Mouse (Mus musculus) lung, embryonic 15.5 days (tissue): ENCODE results near the gene Clec2d. TPM values are rescaled to one million over a fixed set of nuclear protein-coding genes. Genes with fewer than 3 reads are reported as not detected.
A peak's percentile ranks its signal among the peaks of the same experiment; 100 is the strongest.

Source experiments
- ATAC-seq: fragments of 200-750 bp; cut with Nextera tagmentation; 2 replicates; pipeline ENCODE4 v1.8.0; 2017; ENCODE audit warnings: moderate number of reproducible peaks, borderline replicate concordance; ENCODE audit not compliant: low FRiP score, low TSS enrichment; ENCODE audit errors: extremely low read depth
- H3K27ac ChIP-seq: fragments of 300-500 bp; sonication (generic); 2 replicates; pipeline ENCODE4 v1.5.1; 2015; ENCODE audit warnings: moderate library complexity, mild to moderate bottlenecking, inconsistent platforms
- H3K27me3 ChIP-seq: fragments of 300-500 bp; sonication (generic); 2 replicates; pipeline ENCODE4 v1.6.1; 2015; ENCODE audit warnings: inconsistent platforms
- H3K36me3 ChIP-seq: fragments of 300-500 bp; sonication (generic); 2 replicates; pipeline ENCODE4 v1.6.1; 2015; ENCODE audit warnings: inconsistent platforms
- H3K4me1 ChIP-seq: fragments of 300-500 bp; sonication (generic); 2 replicates; pipeline ENCODE4 v1.6.1; 2015; ENCODE audit warnings: inconsistent platforms
- H3K4me2 ChIP-seq: fragments of 300-500 bp; sonication (generic); 2 replicates; pipeline ENCODE4 v1.6.1; 2015; ENCODE audit warnings: inconsistent platforms, mild to moderate bottlenecking, moderate library complexity
- H3K4me3 ChIP-seq: fragments of 300-500 bp; sonication (generic); 2 replicates; pipeline ENCODE4 v1.5.1; 2015; ENCODE audit warnings: mild to moderate bottlenecking, inconsistent platforms
- H3K9ac ChIP-seq: fragments of 300-500 bp; sonication (generic); 2 replicates; pipeline ENCODE4 v1.6.1; 2015; ENCODE audit warnings: inconsistent platforms
- H3K9me3 ChIP-seq: fragments of 300-500 bp; sonication (generic); 2 replicates; pipeline ENCODE4 v1.6.1; 2016; ENCODE audit warnings: inconsistent platforms
- WGBS: fragments of 180-500 bp; shearing (Covaris S2); methylation state at CpG from one replicate; pipeline ENCODE4 v1.1.7; 2015; 5-methylcytosine and 5-hydroxymethylcytosine counted together
- polyA plus RNA-seq: library from polyadenylated mRNA; unstranded; fragments of >200 nt; fragmentation: Nextera tagmentation; extraction: Ambion mirVana; gene quantifications from 2 replicates; pipeline ENCODE4 v1.2.1, GENCODE M21; 2015

Clec2d gene
- polyA plus RNA-seq, 1 experiment from 2014 or later, result 1.5 TPM

DNA sequence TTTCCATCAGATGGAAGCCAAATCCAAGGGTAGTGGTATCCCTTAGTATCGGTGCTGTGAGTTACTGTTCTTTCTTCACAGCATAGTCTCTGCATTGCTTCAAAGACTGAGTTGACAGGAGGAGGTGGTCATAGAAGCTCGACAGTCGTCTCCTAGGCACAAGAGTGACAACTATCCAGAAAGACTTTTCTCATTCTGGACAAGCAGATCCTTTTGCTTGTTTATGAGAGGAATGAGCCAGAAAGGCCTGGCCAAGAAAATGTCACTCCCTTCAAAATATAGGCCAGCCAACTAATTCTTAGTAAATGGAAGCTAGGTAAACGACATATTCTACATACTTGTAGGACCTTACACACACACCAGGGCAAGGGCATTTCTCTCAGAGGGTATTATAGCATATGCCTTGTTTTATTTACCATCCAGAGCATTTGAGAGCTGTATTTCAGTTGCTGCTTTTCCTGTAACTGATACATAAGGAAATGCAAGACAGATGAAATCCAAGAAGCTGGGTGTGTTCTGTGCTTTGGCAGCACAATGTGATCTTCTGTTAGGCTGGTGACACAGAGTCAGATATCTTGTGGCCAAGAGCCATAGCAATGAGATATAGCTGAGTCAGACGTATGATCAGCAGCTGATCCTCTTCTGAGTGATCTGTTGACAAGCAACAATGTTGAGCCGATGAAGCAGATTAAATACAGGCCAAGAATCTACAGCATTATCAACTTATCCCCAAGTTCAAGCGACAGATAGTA is 35.6 kb downstream of the Clec2d start:
- Histone ChIP-seq H3K27me3 (no peaks in the 10 kb centered on the region), H3K9ac (no peak overlapping the region), H3K9me3 (no peaks in the 10 kb centered on the region), H3K4me1 (peaks cover 17% of the 10 kb centered on the region; the same call in 1 of the 2 replicates), H3K36me3 (no peaks in the 10 kb centered on the region), H3K4me2 (no peak overlapping the region), H3K4me3 (no peak overlapping the region), H3K27ac (peak overlapping the region; percentile 57)
- no peak for ATAC-seq
- 52% methylated on average over 7 of the region's 7 CpGs for WGBS

DNA sequence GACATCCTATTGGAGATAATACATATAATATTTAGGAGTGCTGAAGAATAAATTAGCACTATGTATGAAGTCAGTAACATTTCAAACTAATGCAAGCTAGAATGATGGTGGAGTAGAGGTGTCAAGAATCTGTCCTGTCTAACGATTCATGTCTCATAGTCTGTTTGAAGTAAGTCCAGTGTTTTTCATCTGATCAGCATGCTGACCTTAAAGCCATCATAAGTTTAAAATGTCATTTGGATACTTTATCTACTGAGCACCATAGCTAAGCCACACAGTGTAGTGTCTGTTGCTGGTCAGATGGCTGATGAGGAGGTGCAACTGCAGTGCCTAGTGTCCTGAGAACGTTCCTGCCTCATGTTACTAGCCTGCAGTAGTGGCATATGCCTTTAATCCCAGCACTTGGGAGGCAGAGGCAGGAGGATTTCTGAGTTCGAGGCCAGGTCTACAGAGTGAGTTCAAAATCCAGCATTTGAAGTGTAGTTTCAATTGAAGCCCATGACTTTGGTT is 36.4 kb downstream of the Clec2d start:
- peak overlapping the region; percentile 57; the same call in 1 of the 2 replicates for H3K27ac ChIP-seq
- 80% methylated on average over 3 of the region's 3 CpGs for WGBS
- ATAC-seq, result no peak
- no peak overlapping the region for H3K4me2 ChIP-seq
- no peaks in the 10 kb centered on the region for H3K27me3 ChIP-seq
- no peaks in the 10 kb centered on the region for H3K36me3 ChIP-seq
- no peaks in the 10 kb centered on the region for H3K9me3 ChIP-seq
- no peak overlapping the region for H3K9ac ChIP-seq
- no peak overlapping the region for H3K4me3 ChIP-seq
- peaks cover 17% of the 10 kb centered on the region; the same call in 1 of the 2 replicates for H3K4me1 ChIP-seq

DNA sequence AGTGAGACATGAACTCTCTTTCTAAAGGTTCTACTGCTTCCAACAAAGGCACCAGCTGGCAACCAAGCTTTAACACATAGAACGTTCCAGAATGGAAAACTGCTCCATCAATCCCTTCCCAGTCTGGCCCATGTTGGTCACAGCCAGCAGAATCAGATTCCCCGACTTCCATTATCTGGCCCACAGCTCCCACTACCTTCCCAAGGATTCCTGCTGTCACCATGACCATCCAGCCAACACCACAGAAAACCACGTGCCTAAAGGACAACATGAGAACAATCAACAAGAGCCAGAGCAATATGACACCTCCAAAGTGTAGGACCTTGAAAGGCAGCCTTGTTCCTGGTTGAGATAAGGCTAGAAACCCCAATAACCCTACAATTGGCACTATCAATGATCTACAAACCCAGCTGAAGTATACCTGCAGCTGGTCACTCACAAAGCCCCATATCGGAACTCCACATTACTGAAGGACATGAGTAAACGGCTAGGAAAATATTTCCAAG is 37.8 kb downstream of the Clec2d start:
- WGBS, result 62% methylated on average over 5 of the region's 5 CpGs
- no peak overlapping the region for H3K4me3 ChIP-seq
- peaks cover 17% of the 10 kb centered on the region; the same call in 1 of the 2 replicates for H3K4me1 ChIP-seq
- H3K9ac ChIP-seq, result no peak overlapping the region
- no peak overlapping the region for H3K4me2 ChIP-seq
- no peaks in the 10 kb centered on the region for H3K9me3 ChIP-seq
- H3K27me3 ChIP-seq, result no peaks in the 10 kb centered on the region
- no peak for ATAC-seq
- no peak overlapping the region for H3K27ac ChIP-seq
- H3K36me3 ChIP-seq, result no peaks in the 10 kb centered on the region

DNA sequence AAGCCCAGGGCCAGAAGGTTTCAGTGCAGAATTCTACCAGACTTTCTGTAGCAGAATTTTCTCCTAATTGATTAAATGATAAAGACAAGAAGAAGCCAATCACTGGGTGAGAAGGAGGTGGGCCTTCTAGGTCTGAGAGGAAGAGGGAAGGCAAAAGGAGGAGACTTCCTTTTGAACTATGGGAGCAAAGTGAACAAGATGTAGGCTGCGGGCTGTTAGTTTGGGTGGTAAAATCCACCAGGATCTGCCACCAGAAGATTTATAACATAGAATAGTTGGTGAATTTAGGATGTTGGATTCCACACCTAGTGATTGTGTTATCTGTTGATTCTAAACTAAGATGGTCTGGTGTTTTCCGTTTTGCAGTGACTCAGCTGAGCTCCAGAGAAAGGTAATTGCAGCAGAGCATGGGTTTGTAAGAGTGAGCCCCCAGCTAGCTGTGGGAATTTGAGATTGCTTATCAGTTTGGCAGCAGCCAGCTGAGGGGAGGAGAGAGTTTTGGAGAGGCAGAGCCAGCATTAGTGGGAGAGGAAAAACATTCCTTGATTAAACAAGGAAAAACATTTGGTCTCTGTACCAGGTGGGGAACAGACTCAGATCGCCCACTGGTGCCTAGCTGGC is 39.6 kb downstream of the Clec2d start:
- Histone ChIP-seq H3K4me2 (no peak overlapping the region), H3K36me3 (no peaks in the 10 kb centered on the region), H3K4me3 (no peak overlapping the region), H3K27ac (no peak overlapping the region), H3K4me1 (peaks cover 12% of the 10 kb centered on the region; the same call in 1 of the 2 replicates), H3K27me3 (no peaks in the 10 kb centered on the region), H3K9me3 (no peaks in the 10 kb centered on the region), H3K9ac (no peak overlapping the region)
- 56% methylated on average over 3 of the region's 3 CpGs for whole genome bisulfite sequencing
- no peak for ATAC-seq

DNA sequence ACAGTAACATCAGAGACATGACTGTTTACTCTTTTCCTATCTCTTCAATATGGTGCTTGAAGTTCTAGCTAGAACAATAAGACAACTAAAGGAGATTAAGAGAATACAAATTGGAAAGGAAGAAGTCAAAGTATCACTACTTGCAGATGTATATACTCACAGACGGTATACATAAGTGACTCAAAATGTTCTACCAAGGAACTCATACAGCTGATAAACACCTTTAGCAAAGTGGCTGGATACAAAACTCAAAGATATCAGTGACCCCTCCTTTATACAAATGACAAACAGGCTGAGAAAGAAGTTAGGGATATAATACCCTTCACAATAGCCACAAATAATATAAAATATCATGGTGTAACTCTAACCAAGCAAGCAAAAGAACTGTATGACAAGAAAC is 40.6 kb downstream of the Clec2d start:
- no peak overlapping the region for H3K27ac ChIP-seq
- WGBS, result 89% methylated on average over 1 of the region's 1 CpGs
- H3K27me3 ChIP-seq, result no peaks in the 10 kb centered on the region
- H3K36me3 ChIP-seq, result no peaks in the 10 kb centered on the region
- H3K9me3 ChIP-seq, result no peaks in the 10 kb centered on the region
- no peak for ATAC-seq
- H3K4me3 ChIP-seq, result no peak overlapping the region
- no peak overlapping the region for H3K9ac ChIP-seq
- H3K4me1 ChIP-seq, result peaks cover 3% of the 10 kb centered on the region; the same call in 1 of the 2 replicates
- H3K4me2 ChIP-seq, result no peak overlapping the region

DNA sequence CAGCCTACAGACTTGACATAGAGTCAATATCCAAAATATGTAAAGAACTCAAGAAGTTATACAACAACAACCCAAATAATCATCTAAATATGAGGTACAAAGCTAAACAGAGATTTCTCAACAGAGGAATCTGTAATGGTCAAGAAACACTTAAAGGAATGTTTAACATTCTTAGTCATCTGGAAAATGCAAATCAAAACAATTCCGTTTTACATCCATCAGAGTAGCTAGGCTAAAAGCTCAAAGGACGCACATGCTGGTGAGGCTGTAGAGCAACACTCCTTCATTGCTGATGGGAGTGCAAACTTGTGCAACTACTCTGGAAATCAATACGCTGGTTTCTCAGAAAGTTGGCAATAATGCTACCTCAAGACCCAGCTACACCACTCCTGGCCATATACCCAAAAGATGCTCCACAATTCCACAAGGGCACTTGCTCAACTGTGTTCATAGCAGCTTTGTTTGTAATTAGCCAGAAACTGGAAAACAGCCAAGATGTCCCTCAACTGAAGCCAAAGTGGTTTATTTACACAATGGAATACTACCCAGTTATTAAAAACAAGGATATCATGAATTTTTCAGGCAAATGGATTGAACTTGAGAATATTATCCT is 41.9 kb downstream of the Clec2d start:
- Histone ChIP-seq H3K9me3 (no peaks in the 10 kb centered on the region), H3K9ac (no peak overlapping the region), H3K27ac (0 out of 2 replicates have a peak overlapping the region, but pooled peaks have one; percentile 25), H3K4me2 (no peak overlapping the region), H3K4me3 (no peak overlapping the region), H3K4me1 (no peaks in the 10 kb centered on the region), H3K27me3 (no peaks in the 10 kb centered on the region), H3K36me3 (no peaks in the 10 kb centered on the region)
- WGBS, result 52% methylated on average over 3 of the region's 3 CpGs
- peak; percentile 55; the same call in 1 of the 2 replicates for ATAC-seq

DNA sequence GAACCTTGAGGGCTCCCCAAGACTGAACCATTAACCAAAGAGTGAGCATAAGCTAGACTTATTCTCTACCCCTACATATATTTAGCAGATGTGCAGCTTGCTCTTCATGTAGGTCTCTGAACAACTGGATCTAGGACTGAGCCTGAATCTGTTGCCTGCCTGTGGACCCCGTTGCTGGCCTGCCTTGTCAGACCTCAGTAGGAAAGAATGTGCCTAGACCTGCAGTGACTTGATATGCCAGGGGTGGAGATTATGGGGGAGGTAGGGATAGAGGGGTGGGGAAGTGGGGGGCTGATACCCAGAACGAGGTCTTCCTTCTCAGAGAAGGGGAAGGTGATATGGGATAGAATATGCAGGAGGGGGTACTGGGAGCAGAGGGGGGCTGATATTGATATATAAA is 43.2 kb downstream of the Clec2d start:
- H3K27me3 ChIP-seq, result no peaks in the 10 kb centered on the region
- 65% methylated on average over 2 of the region's 2 CpGs for WGBS
- H3K36me3 ChIP-seq, result no peaks in the 10 kb centered on the region
- no peak overlapping the region for H3K9ac ChIP-seq
- H3K4me2 ChIP-seq, result no peak overlapping the region
- H3K4me1 ChIP-seq, result no peaks in the 10 kb centered on the region
- H3K27ac ChIP-seq, result peak overlapping the region; percentile 54; the same call in 1 of the 2 replicates
- H3K4me3 ChIP-seq, result no peak overlapping the region
- no peak for ATAC-seq
- H3K9me3 ChIP-seq, result no peaks in the 10 kb centered on the region

DNA sequence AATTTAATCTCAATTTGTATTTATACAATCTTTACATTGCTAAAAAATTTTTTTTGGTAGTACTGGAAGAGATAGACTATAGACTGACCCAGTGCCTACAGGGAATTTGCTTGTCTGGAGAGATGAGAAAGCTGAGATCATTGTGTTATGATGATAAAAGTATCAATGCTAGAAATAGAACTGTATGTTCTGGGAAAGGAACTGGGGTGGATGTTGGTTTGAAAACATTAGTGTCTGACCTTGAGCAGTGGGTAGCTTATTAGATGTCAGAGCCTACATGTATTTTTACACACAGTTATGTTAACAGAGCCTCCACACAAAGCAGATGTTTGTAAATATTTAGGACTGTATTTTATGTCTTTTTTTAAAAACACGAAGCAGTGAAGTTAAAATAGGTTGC is 43.7 kb downstream of the Clec2d start:
- no peak for ATAC-seq
- Histone ChIP-seq H3K27me3 (no peaks in the 10 kb centered on the region), H3K9ac (no peak overlapping the region), H3K9me3 (no peaks in the 10 kb centered on the region), H3K4me3 (no peak overlapping the region), H3K4me1 (peaks cover 4% of the 10 kb centered on the region; the same call in 1 of the 2 replicates), H3K36me3 (no peaks in the 10 kb centered on the region), H3K27ac (no peak overlapping the region), H3K4me2 (no peak overlapping the region)
- 52% methylated on average over 1 of the region's 1 CpGs for WGBS

DNA sequence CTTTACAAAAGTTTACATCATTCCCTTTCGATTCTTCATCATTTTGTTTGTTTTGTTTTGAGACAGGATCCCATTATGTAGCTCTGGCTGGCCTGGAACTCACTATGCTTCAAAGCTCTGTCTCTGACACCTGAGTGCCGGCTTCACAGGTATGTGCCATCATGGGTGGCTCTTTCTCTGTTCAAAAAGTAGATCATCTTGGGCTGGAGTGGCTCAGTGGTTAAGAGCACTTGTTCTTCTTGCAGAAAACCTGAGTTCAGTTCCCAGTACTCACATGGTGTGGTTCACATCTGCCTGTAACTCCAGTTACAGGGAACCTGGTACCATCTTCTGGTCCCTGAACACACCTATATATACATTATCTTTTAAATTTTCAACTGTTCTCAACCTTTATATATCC is 44.7 kb downstream of the Clec2d start:
- peak overlapping the region; percentile 60; the same call in 1 of the 2 replicates for H3K27ac ChIP-seq
- no peaks in the 10 kb centered on the region for H3K9me3 ChIP-seq
- H3K4me3 ChIP-seq, result no peak overlapping the region
- no peak overlapping the region for H3K4me2 ChIP-seq
- no peak for ATAC-seq
- peaks cover 9% of the 10 kb centered on the region for H3K4me1 ChIP-seq
- WGBS, result 39% methylated on average over 2 of the region's 2 CpGs
- H3K27me3 ChIP-seq, result no peaks in the 10 kb centered on the region
- no peak overlapping the region for H3K9ac ChIP-seq
- H3K36me3 ChIP-seq, result no peaks in the 10 kb centered on the region

DNA sequence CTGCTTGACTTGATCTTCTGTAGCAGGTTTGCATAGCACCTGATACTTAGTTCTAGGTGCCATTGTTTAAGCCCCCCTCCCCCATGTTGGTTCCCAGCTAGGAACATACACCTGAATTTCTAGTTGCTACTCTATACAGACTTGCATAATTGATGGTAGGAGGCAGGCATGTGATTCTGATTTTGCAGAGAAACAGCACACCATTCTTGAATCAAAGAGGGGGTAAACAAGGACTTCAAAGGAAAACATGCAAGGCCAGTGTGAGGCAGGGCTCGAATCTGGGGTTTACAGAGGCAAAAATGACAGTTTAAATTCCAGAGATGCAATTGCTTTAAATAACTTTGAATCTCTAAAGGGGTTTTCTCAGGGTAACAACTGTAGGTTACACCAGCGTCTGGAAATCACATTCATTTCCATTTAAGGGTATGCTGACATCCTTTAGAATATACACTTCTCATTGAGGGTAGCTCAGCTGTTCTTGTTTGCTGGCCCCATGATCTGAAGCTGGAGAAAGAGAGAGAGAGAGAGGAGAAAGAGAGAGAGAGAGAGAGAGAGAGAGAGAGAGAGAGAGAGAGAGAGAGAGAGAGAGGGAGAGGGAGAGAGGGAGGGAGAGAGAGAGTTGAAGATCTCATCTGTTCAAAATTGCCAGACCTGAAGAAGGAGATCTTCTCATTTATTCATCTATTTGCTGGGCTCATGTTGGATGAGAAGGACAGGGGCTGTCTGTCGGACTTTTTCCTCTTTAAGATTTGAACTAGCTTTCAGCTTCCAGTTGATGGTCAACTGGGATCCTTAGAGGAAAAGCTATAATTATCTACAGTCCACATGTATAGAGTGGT is 48.7 kb downstream of the Clec2d start:
- Histone ChIP-seq H3K9ac (no peak overlapping the region), H3K36me3 (no peaks in the 10 kb centered on the region), H3K27me3 (no peaks in the 10 kb centered on the region), H3K27ac (peak overlapping the region; percentile 95), H3K4me1 (peaks cover 31% of the 10 kb centered on the region), H3K4me3 (no peak overlapping the region), H3K9me3 (no peaks in the 10 kb centered on the region), H3K4me2 (no peak overlapping the region)
- WGBS, result 32% methylated on average over 3 of the region's 3 CpGs
- ATAC-seq, result no peak
